Mouse (Mus musculus) heart, postnatal 0 days (tissue): ENCODE results near the gene Sipa1l3.

Experiments used
- CTCF ChIP-seq: IDR thresholded peaks from 2 replicates; pipeline ENCODE4 v1.5.1; 2016; ENCODE audit warnings: antibody characterized with exemption, control low read depth, low read depth
- EP300 ChIP-seq: IDR thresholded peaks from 2 replicates; pipeline ENCODE4 v1.6.1; 2016; ENCODE audit warnings: antibody characterized with exemption, low read depth

DNA sequence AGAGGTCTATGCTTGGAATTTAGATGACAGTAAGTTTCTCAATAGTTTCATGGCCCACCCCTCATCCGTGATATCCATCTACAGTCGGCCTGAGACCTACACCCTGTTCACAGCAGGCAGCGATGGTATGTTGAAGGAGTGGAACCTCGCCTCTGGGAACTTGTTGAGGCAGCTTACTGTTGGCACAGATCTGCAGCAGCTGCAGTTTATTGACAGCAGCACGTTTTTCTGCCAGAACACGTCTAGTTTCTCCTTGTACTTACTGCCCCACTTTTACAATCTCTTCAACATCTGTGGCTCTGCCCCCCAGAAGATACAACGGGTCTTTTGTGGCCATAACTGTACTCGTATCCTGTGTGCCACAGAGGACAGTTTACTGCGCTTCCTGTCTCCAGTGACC, 42.6 kb upstream of the Sipa1l3 start:
- no peak for TF ChIP-seq CTCF
- no peak for TF ChIP-seq EP300
